Mouse (Mus musculus) cerebellum, adult 2 months (tissue): ENCODE data around the gene Trpv4.

Experiments used
- CTCF ChIP-seq: fragments of 200-500 bp; IDR thresholded peaks from 2 replicates; pipeline ENCODE4 v1.5.1; 2011; ENCODE audit warnings: low read depth, mild to moderate bottlenecking, control low read depth, low read length, moderate library complexity, borderline replicate concordance; ENCODE audit not compliant: insufficient read depth
- POLR2A ChIP-seq: fragments of 200-500 bp; IDR thresholded peaks from 2 replicates; pipeline ENCODE4 v1.6.1; 2011; ENCODE audit warnings: low read length, control low read depth, borderline replicate concordance; ENCODE audit not compliant: insufficient read depth

GRCm38 (mm10) chr5:114640809-114641208 is 17.4 kb downstream of the Trpv4 start:
- TF ChIP-seq CTCF (no peak), POLR2A (no peak)
